Mouse (Mus musculus) CD4-positive helper T cell, adult 2 months (primary cell): ENCODE data around the gene Add1.
"Not testable (repeated sequence)": the region's sequence is repeated elsewhere in the genome, so short reads cannot be mapped to it uniquely, and the experiment has no call there.

Source experiments
- DNase-seq: peaks from one replicate; pipeline ENCODE4 v3.0.0-alpha.2; 2012; ENCODE audit warnings: low read depth, missing footprints, low spot score

The Add1 gene

DNA sequence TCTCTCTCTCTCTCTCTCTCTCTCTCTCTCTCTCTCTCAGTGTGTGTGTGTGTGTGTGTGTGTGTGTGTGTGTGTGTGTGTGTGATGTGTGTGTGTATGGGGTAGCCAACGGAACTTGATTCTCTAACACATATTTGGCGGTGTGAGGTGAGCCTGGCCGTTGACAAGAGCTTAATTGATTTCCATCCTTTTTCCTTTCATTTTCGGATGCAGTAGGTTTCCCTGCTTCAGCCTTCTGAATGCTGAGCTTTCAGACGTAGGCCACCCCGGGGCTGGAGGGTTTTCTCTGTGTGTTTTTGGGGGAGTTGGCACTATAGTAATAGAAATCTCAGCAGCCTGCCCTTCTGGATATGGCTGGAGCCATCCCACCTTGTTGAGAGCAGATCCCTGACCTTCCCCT is 23.2 kb upstream of the Add1 start:
- DNase-seq: peak; percentile 36

DNA sequence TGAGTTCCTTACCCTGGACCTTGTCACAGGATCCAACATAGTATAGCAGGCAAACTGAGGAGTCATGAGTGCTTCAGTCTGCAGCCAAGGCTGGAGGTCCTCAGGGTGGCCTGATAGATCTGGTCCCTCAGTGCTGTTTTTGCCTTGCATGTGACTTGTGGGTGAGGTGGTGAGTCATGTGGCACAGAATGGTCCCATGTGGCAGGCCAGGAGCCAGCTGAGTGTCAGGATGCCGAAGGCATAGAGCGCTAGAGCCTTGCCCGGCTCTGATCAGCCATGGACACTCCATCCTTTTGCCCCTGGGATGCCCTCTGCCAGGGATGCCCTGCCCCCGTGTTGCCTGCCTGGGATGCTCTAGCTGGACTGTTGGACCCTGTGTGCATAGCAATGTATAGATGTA is 21.6 kb upstream of the Add1 start:
- DNase-seq: no peak

DNA sequence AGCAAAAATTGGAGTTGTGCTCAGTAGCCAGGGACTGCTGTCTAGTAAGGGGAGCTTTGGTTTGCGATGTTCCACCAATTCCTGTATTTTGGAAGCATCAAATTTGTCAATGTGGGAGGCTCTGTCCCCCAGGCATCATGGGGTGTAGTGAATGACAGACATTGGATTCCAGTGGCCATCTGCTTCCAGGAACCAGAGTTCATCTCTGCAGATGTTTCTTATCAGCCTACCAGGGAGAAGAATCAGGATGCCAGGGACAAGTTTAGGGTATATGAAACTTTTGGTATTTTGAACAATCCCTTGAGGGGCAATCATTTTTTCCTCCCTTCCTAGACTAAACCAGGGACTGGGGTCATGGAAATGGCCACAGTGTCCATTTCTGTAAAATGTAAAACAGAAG is 9.6 kb upstream of the Add1 start:
- DNase-seq: no peak

- no peak for DNase-seq
Observed at GRCm38 (mm10) chr5:34564291-34564690, 9.2 kb upstream of the Add1 start.

- peak; percentile 31 for DNase-seq
Observed at GRCm38 (mm10) chr5:34565545-34566283, 7.8 kb upstream of the Add1 start.

DNA sequence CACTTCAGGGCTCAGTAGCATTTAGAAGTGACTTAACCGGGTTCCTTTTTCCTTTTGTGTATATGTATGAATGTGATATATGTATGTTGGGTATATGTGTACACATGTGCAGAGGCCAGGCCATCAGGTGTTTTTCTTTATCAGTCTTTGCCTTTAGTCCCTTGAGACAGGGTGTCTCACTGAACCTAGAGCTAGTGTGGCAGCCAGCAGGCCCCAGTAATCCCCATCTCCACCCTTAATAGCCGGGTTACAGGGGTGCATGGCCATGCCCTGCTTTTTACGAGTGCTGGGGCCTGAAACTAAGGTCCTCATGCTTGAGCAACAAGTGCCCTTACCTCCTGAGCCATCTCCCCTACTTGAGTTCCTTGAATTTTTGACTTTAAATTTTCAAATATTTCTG is 1.9 kb upstream of the Add1 start:
- DNase-seq: no peak

DNA sequence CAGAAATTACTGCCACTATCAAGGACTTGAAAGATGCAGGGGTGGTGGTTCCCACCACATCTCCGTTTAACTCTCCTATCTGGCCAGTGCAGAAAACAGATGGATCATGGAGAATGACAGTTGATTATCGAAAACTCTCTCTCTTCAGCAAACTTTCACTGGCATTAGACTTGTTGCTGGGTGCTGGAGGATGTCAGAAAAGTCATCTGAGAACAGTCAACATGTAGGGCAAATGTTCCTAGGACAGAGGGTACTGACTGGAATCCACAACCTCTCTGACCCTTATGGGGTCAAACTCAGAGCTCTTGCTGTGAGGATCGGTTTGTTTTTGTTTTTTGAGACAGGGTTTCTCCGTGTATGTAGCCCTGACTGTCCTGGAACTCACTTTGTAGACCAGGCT is 896 bp upstream of the Add1 start:
- DNase-seq: not testable (repeated sequence)

GRCm38 (mm10) chr5:34574721-34575120 is 1.3 kb downstream of the Add1 start:
- DNase-seq: peak; percentile 63

- no peak for DNase-seq
Observed at GRCm38 (mm10) chr5:34576286-34576685, 2.8 kb downstream of the Add1 start.

DNA sequence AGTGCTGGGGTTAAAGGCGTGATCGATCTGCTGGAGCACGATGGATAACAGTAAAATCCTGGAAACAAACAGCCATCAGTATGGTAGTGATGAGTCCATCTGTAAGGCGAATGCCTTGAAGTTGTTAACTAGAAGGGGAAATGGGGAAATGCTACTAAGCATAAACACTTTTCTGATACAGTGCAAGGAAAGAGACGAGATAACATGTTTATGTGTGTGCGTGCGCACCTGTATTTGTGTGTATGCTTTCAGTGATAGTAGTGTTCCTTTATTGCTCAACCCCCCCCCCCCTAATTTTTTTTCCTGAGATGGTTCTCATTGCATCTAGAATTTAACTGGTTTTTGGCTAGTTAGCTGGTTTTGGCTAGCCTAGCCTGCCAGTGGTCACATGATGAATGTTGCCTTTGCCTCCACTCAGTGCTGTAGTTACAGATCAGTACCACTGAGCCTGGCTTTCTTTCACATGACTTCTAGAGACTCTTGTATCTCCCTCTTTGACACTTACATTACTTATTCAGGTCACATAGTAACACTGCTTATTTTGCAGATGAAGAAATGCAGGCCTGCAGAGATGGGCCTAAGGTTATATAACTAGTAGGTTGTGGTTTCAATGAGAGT is 4.7 kb downstream of the Add1 start:
- no peak for DNase-seq

GRCm38 (mm10) chr5:34579377-34579776 is 5.9 kb downstream of the Add1 start:
- no peak for DNase-seq

DNA sequence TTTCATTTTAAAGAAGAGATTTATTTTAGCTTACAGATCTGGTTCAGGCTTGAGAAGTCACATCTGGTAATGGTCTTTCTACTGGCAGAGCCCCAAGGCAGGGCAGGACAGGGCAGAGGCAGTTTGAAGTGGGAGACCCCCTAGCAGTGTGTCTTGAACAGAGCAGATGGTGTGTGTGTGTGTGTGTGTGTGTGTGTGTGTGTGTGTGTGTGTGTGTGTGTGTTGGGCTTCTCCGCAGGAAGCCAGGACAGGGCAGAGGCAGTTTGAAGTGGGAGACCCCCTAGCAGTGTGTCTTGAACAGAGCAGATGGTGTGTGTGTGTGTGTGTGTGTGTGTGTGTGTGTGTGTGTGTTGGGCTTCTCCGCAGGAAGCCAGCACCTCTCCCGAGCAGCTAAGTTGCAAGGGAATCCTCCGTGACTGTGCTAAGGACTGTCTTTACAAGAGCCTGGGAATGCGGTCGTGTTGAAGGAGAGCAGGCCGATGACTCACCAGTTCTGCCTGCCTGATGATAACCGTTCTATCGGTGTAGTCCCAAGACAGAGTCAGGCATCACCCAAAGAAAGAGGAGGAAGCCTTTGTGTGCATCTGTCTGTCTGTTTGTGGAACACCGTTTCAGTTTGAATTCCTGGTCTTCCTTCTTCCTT is 8.3 kb downstream of the Add1 start:
- not testable (repeated sequence) for DNase-seq

- no peak for DNase-seq
Observed at GRCm38 (mm10) chr5:34582314-34582675, 8.8 kb downstream of the Add1 start.

- no peak for DNase-seq
Observed at GRCm38 (mm10) chr5:34585216-34585615, 11.8 kb downstream of the Add1 start.

- DNase-seq: no peak
Observed at GRCm38 (mm10) chr5:34587881-34588280, 14.4 kb downstream of the Add1 start.

DNA sequence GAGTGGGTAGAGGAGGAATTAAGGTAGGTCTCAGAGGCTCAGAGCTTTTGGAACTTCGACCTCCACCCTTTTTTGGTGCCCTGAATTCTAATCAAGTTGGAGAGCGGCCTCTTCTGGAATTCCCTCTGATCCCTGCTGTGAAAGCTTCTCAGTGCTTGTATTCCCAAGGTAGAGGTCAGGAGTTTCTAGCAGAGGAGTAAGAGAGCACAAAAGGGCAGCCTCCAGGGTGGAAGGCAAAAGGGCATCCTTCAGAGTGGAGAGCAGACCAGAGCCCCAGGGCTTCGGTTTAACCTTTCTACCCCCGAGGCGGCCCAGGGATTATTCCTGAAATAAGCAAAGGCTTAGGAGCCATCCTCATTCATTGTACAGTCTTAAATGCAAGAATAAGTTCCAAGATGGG is 16.6 kb downstream of the Add1 start:
- DNase-seq: no peak

DNA sequence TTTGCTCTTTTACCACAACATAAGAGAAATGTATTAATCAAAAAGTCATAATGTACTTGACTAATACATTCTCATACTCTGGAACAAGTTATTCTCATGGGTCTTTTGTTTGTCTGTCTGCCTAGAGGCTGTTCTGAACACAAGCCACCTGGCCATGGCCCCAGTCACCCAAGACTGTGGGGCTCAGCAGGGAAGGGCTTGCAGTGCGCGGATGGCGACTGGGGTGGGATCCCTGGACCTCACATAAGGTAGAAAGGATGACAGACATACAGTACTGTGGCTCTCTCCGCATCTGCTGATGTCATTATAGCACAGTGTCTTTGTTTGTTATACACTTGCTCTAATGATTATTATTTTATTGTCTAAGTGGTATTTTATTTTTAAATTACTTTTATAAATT is 17.2 kb downstream of the Add1 start:
- no peak for DNase-seq

DNA sequence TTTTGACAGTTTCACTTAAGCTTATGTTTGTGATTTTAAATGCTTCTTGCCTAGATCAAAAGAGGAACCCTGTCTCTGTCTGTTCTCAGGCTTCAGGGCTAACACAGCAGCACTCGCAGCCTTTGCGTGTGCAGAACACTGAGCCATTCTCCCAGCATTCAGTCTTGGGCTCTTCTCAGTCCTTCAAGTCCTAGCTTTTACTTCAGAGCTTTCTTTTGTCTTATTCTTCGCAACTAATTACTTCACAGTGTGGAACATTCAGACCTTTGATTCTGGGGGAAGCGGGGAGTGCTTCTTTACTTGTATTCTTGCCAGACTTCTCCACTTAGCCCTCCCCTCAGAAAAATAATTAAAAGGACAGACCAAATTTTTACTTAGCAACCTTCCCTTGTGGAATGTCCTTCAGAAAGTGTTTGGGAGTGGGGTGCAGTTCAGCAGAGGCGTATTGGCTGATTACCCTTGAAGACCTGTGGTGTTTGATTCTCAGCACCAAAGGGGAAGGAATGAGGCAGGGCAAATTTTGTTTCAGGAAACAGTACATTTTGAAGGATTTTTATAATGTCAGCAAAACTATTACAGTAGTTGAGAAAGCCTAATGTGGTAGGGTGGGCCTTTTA is 18.0 kb downstream of the Add1 start:
- no peak for DNase-seq

DNA sequence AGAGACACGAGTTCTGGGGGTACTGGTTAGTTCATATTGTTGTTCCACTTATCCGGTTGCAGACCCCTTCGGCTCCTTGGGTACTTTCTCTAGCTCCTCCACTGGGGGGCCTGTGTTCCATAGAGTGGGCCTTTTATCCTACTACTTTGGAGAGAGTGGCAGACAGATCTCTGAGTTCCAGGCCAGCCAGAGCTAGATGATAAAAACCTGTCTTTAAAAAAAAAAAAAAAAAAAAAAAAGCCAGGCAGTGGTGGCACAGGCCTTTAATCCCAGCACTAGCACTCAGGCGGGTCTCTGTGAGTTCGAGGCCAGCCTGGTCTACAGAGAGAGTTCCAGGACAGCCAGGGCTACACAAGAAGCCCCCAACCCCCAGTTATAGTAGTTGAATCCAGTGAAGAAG is 18.8 kb downstream of the Add1 start:
- not testable (repeated sequence) for DNase-seq

GRCm38 (mm10) chr5:34592666-34593065 is 19.2 kb downstream of the Add1 start:
- DNase-seq: no peak

GRCm38 (mm10) chr5:34593202-34593727 is 19.8 kb downstream of the Add1 start:
- DNase-seq: no peak

DNA sequence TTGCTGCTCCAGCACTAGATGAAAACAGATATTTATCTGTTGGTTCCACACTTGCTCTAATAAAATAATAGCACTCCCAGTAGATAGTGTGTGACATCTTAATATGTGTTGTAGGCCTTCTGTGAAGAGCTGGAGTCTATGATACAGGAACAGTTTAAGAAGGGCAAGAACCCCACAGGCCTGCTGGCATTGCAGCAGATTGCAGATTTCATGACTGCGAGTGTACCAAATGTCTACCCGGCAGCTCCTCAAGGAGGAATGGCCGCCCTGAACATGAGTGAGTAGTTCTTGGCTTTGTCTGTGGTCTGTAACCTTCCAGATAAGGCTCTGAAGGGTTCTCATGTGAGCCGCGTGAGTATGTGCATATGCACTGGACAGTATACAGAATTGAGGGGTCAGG is 31.1 kb downstream of the Add1 start:
- DNase-seq: no peak
